Comparison of ENCODE assay signal across 12 mouse cellular contexts in the genomic region with DNA sequence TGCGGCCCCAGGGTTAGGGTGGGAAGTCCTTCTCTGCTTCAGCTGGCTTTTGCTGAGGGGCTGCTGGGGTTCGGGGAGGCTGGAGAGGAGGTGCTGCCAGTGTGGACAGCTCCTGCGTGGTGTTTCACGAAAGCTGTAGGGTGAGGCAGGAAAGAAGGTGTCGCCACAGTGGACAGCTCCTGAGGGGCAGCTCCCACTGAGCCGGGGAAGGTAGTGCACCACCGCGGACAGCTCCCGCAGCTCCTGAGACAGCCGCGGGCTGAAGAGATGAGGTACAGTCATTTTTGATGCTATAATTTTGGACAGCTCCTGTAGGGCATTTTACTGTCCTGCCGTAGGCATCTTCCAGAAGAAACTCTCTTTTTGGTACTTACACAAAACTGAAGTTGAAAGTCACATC. TPM values are rescaled to one million over a fixed set of nuclear protein-coding genes. Genes with fewer than 3 reads are reported as not detected.
DNase-seq lines count a peak whose midpoint lies in the region; ATAC-seq and TF ChIP-seq lines count a peak whose summit lies in the region.
"Had no signal": no experiment of that assay in that cellular context is flagged by ENCODE, and none has a peak within 500 bp of the region (broad histone marks: within the 10 kb centered on the region; RNA-seq: fewer than 3 reads in every experiment).

No protein-coding gene starts in this region.

- H3K27ac ChIP-seq in kidney, embryonic 14.5 days (ENCODE audit: low read depth, low read length), result no peak overlapping the region
- no peak overlapping the region for H3K27ac ChIP-seq in ES-Bruce4 (ENCODE audit: insufficient read depth, low read length)
- no peak overlapping the region for H3K27ac ChIP-seq in liver, postnatal 0 days (ENCODE audit: low read depth)
- H3K27ac ChIP-seq in hindbrain, embryonic 10.5 days, result no peak overlapping the region
- H3K27ac ChIP-seq: forebrain, embryonic 12.5 days; hindbrain, embryonic 15.5 days; midbrain, embryonic 15.5 days had no signal

- 29% methylated on average over 11 of the region's 12 CpGs for WGBS in kidney, embryonic 14.5 days
- 16% methylated on average over 11 of the region's 12 CpGs for WGBS in liver, postnatal 0 days (ENCODE audit: insufficient replicate concordance)
- WGBS in hindbrain, embryonic 10.5 days, result 55% methylated on average over 12 of the region's 12 CpGs

- no peak for DNase-seq in kidney, postnatal 25 days
- peak; percentile 76 for DNase-seq in ZHBTc4 (ENCODE audit: low read depth, low spot score)
- peak; percentile 50 for DNase-seq in liver, postnatal 0 days
- no peak for DNase-seq in spleen, postnatal 10 days (ENCODE audit: low spot score in 2 of 2)
- DNase-seq in c-Kit-positive CD71-positive TER-119-positive erythroid progenitor cells, embryonic 14.5 days (ENCODE audit: low spot score), result no peak
- DNase-seq in hindbrain, embryonic 10.5 days (ENCODE audit: low spot score), result no peak
- DNase-seq: cerebellum, adult 2 months had no signal

- TF ChIP-seq EP300 in ES-Bruce4 (IDR thresholded peaks at IDR 0.05; ENCODE audit: insufficient read depth, low read depth, low read length), result 0 out of 2 replicates have a peak, but pooled peaks have one; percentile 24
- TF ChIP-seq EP300 in liver, postnatal 0 days (IDR thresholded peaks at IDR 0.05; ENCODE audit: low read depth), result no peak

- no peaks in the 10 kb centered on the region for H3K9me3 ChIP-seq in kidney, embryonic 14.5 days (ENCODE audit: control insufficient read depth, low read length)
- H3K9me3 ChIP-seq in ES-Bruce4 (replicated peaks; ENCODE audit: control insufficient read depth, insufficient read depth, low read length, poor library complexity, severe bottlenecking), result no peaks in the 10 kb centered on the region
- no peaks in the 10 kb centered on the region for H3K9me3 ChIP-seq in liver, postnatal 0 days (ENCODE audit: low read length)
- no peaks in the 10 kb centered on the region for H3K9me3 ChIP-seq in hindbrain, embryonic 10.5 days
- H3K9me3 ChIP-seq: forebrain, embryonic 12.5 days; hindbrain, embryonic 15.5 days; midbrain, embryonic 15.5 days had no signal

- no peak for TF ChIP-seq POLR2A in ES-Bruce4 (IDR thresholded peaks at IDR 0.05; ENCODE audit: insufficient read depth, low read length)

- H3K9ac ChIP-seq in kidney, embryonic 14.5 days (ENCODE audit: low read depth, low read length), result no peak overlapping the region
- no peak overlapping the region for H3K9ac ChIP-seq in ES-Bruce4 (ENCODE audit: low read depth, poor library complexity, severe bottlenecking)
- no peak overlapping the region for H3K9ac ChIP-seq in liver, postnatal 0 days (replicated peaks)
- H3K9ac ChIP-seq: forebrain, embryonic 12.5 days; hindbrain, embryonic 15.5 days; midbrain, embryonic 15.5 days had no signal

- H3K4me2 ChIP-seq in kidney, embryonic 14.5 days (replicated peaks; ENCODE audit: low read depth, low read length), result no peak overlapping the region
- H3K4me2 ChIP-seq in liver, postnatal 0 days (ENCODE audit: low read depth, low read length), result no peak overlapping the region
- H3K4me2 ChIP-seq: forebrain, embryonic 12.5 days; hindbrain, embryonic 15.5 days; midbrain, embryonic 15.5 days had no signal

- H3K4me1 ChIP-seq in kidney, embryonic 14.5 days (ENCODE audit: control insufficient read depth, insufficient read depth, low read length), result no peaks in the 10 kb centered on the region
- H3K4me1 ChIP-seq in ES-Bruce4 (ENCODE audit: control insufficient read depth, insufficient read depth, low read length), result peaks cover 2% of the 10 kb centered on the region
- 0 out of 2 replicates have a peak, but pooled peaks cover 5% of the 10 kb centered on the region for H3K4me1 ChIP-seq in liver, postnatal 0 days (ENCODE audit: insufficient read depth)
- peaks cover 5% of the 10 kb centered on the region; the same call in 1 of the 2 replicates for H3K4me1 ChIP-seq in hindbrain, embryonic 10.5 days (replicated peaks)
- H3K4me1 ChIP-seq: forebrain, embryonic 12.5 days; hindbrain, embryonic 15.5 days had no signal

- H3K27me3 ChIP-seq in kidney, embryonic 14.5 days (ENCODE audit: control insufficient read depth, insufficient read depth, low read length), result no peaks in the 10 kb centered on the region; the same call in 1 of the 2 replicates
- no peaks in the 10 kb centered on the region for H3K27me3 ChIP-seq in ES-Bruce4 (ENCODE audit: control insufficient read depth, insufficient read depth, low read length, poor library complexity, severe bottlenecking)
- no peaks in the 10 kb centered on the region for H3K27me3 ChIP-seq in liver, postnatal 0 days (ENCODE audit: insufficient read depth, low read length)
- H3K27me3 ChIP-seq in hindbrain, embryonic 10.5 days (ENCODE audit: insufficient read depth, poor library complexity, severe bottlenecking), result no peaks in the 10 kb centered on the region
- H3K27me3 ChIP-seq: forebrain, embryonic 12.5 days; hindbrain, embryonic 15.5 days; midbrain, embryonic 15.5 days had no signal

- H3K36me3 ChIP-seq in kidney, embryonic 14.5 days (ENCODE audit: control insufficient read depth, insufficient read depth, low read length), result no peaks in the 10 kb centered on the region
- H3K36me3 ChIP-seq in ES-Bruce4 (ENCODE audit: control insufficient read depth, insufficient read depth, low read length, poor library complexity, severe bottlenecking), result no peaks in the 10 kb centered on the region
- no peaks in the 10 kb centered on the region for H3K36me3 ChIP-seq in liver, postnatal 0 days (replicated peaks; ENCODE audit: insufficient read depth, low read length)
- no peaks in the 10 kb centered on the region for H3K36me3 ChIP-seq in hindbrain, embryonic 10.5 days
- H3K36me3 ChIP-seq: forebrain, embryonic 12.5 days; hindbrain, embryonic 15.5 days; midbrain, embryonic 15.5 days had no signal

- no peak overlapping the region for H3K4me3 ChIP-seq in kidney, embryonic 14.5 days (ENCODE audit: low read length)
- no peak overlapping the region for H3K4me3 ChIP-seq in ES-Bruce4 (ENCODE audit: low read depth, low read length)
- H3K4me3 ChIP-seq in liver, postnatal 0 days (ENCODE audit: low read depth, low read length), result no peak overlapping the region
- no peak overlapping the region for H3K4me3 ChIP-seq in hindbrain, embryonic 10.5 days
- H3K4me3 ChIP-seq: forebrain, embryonic 12.5 days; hindbrain, embryonic 15.5 days; midbrain, embryonic 15.5 days had no signal

- ATAC-seq in kidney, embryonic 14.5 days (ENCODE audit: low FRiP score, low TSS enrichment), result peak; percentile 73
- ATAC-seq in liver, postnatal 0 days, result no peak
- ATAC-seq: midbrain, embryonic 15.5 days had no signal

- no peak for TF ChIP-seq CTCF in ES-Bruce4 (IDR thresholded peaks at IDR 0.05; ENCODE audit: low read depth, low read length)
- no peak for TF ChIP-seq CTCF in liver, postnatal 0 days (IDR thresholded peaks at IDR 0.05; ENCODE audit: low read depth)

RNA-seq across cellular contexts. Expression of a gene that starts 9.3 kb away (rescaled TPM):
- polyA plus RNA-seq in kidney, embryonic 14.5 days (2014; fragmentation: Nextera tagmentation; extraction: Ambion mirVana), result 0.84 and 1.0 TPM in 2 replicates
- polyA plus RNA-seq in ES-Bruce4 (2011; ENCODE audit: insufficient read depth, insufficient read length, low read depth, missing spikeins), result 9.3 and 11.7 TPM in 2 replicates
- 7.5 and 8.0 TPM in 2 replicates for polyA plus RNA-seq in liver, postnatal 0 days (2015; fragmentation: Nextera tagmentation; extraction: Ambion mirVana)
- 0.20 and 0.77 TPM in 2 replicates for polyA plus RNA-seq in hindbrain, embryonic 10.5 days (2016; fragmentation: Nextera tagmentation; extraction: Ambion mirVana)

RNA-seq across cellular contexts. Expression of a gene that starts 26.4 kb away (rescaled TPM):
- polyA plus RNA-seq in kidney, embryonic 14.5 days (2014; fragmentation: Nextera tagmentation; extraction: Ambion mirVana), result 1.7 and 3.1 TPM in 2 replicates
- not detected in 2 replicates for polyA plus RNA-seq in ES-Bruce4 (2011; ENCODE audit: insufficient read depth, insufficient read length, low read depth, missing spikeins)
- polyA plus RNA-seq in liver, postnatal 0 days (2015; fragmentation: Nextera tagmentation; extraction: Ambion mirVana), result 2.3 and 4.0 TPM in 2 replicates
- 1.6 and 2.7 TPM in 2 replicates for polyA plus RNA-seq in hindbrain, embryonic 10.5 days (2016; fragmentation: Nextera tagmentation; extraction: Ambion mirVana)

RNA-seq across cellular contexts. Expression of a gene that starts 30.2 kb away (rescaled TPM):
- polyA plus RNA-seq in kidney, embryonic 14.5 days (2014; fragmentation: Nextera tagmentation; extraction: Ambion mirVana), result not detected in 2 replicates
- polyA plus RNA-seq in ES-Bruce4 (2011; ENCODE audit: insufficient read depth, insufficient read length, low read depth, missing spikeins), result not detected in 2 replicates
- 0.20 and 0.35 TPM in 2 replicates for polyA plus RNA-seq in liver, postnatal 0 days (2015; fragmentation: Nextera tagmentation; extraction: Ambion mirVana)
- polyA plus RNA-seq in hindbrain, embryonic 10.5 days (2016; fragmentation: Nextera tagmentation; extraction: Ambion mirVana), result not detected in 2 replicates
- polyA plus RNA-seq: cerebellum, adult 2 months; forebrain, embryonic 12.5 days; hindbrain, embryonic 15.5 days; midbrain, embryonic 15.5 days had no signal

RNA-seq across cellular contexts. Expression of a gene that starts 47.8 kb away (rescaled TPM):
- polyA plus RNA-seq in kidney, embryonic 14.5 days (2014; fragmentation: Nextera tagmentation; extraction: Ambion mirVana), result 48.3 and 62.6 TPM in 2 replicates
- polyA plus RNA-seq in ES-Bruce4 (2011; ENCODE audit: insufficient read depth, insufficient read length, low read depth, missing spikeins), result 80.4 and 83.8 TPM in 2 replicates
- polyA plus RNA-seq in liver, postnatal 0 days (2015; fragmentation: Nextera tagmentation; extraction: Ambion mirVana), result 13.1 and 13.4 TPM in 2 replicates
- 35.3 and 53.7 TPM in 2 replicates for polyA plus RNA-seq in hindbrain, embryonic 10.5 days (2016; fragmentation: Nextera tagmentation; extraction: Ambion mirVana)

Comparison
In these comparisons a context has a peak if more than half of its experiments do, and no peak if none do; other contexts are left out.
1. DNase-seq: peak in ZHBTc4 (single experiment) and liver, postnatal 0 days (single experiment); none in kidney, postnatal 25 days (0 of 2), spleen, postnatal 10 days (0 of 2), c-Kit-positive CD71-positive TER-119-positive erythroid progenitor cells, embryonic 14.5 days (single experiment) and hindbrain, embryonic 10.5 days (single experiment).